Mouse (Mus musculus) embryo, embryonic 10.5 days (tissue): ENCODE measurements at regions not wholly inside any gene's neighbourhood (a gene's known extent, or its start where the extent isn't known, plus 50 kb on each side); places are given as distances from the start of the nearest gene placed in this dataset.

Experiments used
- DNase-seq: peaks from one replicate; pipeline ENCODE4 v3.0.0-alpha.2; 2015; ENCODE audit warnings: low spot score

DNA sequence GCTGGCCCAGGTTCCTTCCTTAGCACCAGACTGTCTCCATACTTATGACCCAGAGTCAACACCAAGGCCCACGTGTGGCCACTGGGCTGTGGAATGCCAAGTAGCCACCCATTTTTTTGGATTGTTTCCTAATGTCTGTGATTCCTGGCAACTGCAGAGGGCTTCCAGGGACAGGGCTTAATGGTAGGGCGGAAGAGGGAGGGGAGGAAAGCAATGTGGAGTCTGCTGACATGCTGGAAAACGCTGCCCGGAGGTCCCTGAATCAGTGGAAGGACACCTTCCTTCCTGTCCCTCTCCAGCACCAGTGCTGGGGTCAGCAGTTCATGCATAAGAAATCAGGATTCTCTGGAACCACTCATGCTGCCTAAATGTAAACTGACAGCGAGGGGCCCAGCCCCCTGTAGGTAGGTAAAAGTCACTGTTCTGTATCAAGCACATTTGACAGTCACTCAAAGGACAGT, 90.8 kb downstream of the Iyd start:
- DNase-seq, result peak; percentile 44

- peak; percentile 53 for DNase-seq
These were observed 93.9 kb downstream of the Iyd start for GRCm38 (mm10) chr10:3633871-3634496.

- no peak for DNase-seq
These were observed 96.1 kb upstream of the Plekhg1 start for GRCm38 (mm10) chr10:3644111-3644510.

GRCm38 (mm10) chr10:3645030-3645429, 95.1 kb upstream of the Plekhg1 start:
- no peak for DNase-seq

GRCm38 (mm10) chr10:3646151-3646910, 93.8 kb upstream of the Plekhg1 start:
- DNase-seq, result no peak

DNA sequence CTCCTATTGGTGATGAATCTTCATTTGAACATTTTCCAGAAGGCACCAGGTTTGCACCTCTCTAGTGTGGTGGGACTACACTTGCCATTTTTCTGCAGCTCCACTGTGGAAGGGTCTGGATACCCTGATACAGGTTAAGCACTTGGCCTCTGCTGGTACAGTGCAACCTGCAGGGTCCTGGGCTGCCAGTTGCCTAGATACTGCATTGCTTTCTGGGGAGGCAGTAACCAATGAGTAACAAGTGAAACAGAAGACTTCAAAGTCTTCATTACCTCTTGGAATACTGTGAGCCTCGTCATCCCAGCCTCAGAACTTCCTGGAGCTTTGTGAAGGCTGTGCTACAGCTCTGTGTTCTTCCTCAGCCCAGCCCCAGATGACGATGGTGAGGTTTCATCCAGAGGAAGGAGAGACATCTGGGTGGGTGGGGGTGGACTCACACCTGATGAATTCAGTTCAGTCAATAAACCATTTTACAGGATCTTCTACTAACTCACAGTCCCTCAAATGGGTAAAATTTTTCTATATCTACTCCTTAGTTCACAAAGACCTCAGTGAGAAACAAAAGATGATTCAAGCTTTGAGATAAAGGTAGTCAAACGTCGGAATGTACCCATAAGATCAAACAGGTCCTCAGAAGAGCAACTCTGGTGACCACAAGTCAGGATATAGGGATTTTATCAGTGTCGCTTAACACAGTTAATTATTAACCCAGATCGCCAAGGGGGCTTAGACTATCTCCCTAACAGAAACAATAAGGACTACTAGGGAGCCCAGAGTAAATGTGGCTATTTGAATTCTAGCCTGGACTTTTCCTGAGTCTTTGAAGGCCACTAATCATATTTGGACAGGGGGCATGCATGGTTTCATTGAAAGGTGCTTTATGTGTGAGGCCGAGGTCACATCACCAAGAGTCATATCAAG, 92.1 kb upstream of the Plekhg1 start:
- no peak for DNase-seq

DNA sequence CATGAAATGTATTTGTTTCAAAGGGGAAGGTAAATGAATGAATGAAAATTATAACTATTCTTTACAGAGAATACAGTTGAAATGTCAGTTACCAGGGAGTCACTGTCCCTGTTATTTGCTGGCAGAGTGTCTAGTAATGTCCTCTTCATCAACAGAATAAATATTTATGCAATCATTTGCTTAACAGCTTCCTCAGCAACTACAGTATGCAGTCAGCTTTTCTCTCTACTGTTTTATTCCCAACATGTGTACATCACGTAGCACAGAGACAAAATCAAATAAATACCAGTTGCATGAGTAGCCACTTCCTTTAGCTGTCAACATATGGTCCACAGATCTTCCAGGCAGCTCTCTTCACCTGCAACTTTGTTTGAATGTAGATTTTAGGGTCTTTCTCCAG, 90.2 kb upstream of the Plekhg1 start:
- DNase-seq, result no peak

- DNase-seq, result no peak
These were observed 89.6 kb upstream of the Plekhg1 start for GRCm38 (mm10) chr10:3650561-3650960.

DNA sequence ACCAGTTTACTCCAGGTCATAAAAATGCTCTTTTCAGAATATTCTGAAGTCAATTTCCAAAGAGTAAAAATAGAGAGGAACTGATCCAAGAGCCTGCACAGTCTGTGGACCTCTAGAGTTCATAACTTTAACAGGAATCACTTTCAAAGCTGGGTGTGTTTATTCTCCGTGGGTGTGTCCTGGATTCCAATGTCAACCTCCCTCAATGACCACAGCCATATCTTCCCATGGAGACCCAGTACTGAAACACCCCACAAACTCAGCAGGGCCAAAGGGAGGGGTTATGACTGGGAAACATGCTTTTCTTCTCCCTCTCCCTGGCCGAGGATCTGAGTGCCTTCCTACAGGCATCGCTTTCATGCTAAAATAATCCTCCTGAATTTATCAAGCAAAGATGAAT, 87.6 kb upstream of the Plekhg1 start:
- no peak for DNase-seq

- no peak for DNase-seq
These were observed 84.1 kb upstream of the Plekhg1 start for GRCm38 (mm10) chr10:3656081-3656480.

GRCm38 (mm10) chr10:3662156-3662555, 78.0 kb upstream of the Plekhg1 start:
- DNase-seq, result no peak

GRCm38 (mm10) chr10:3662571-3662970, 77.6 kb upstream of the Plekhg1 start:
- DNase-seq, result no peak

DNA sequence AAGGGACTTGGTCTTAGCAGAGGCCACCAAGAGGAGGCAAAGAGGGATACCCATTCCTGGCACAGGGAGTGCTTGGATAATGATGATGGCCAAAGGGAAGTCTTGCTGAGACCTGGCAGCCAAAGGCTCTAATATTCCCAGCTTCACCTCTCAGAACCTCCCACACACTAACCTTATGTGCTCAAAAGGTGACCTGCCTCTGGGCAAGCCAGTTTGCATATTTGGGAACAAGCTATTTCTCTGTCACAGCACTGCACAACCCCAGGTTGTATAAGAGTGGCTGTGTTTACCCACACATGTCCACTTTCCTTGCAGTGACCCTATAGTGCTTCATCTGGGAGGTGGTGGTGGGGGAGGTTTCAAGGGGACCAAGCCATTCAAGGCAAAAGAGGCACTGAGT, 76.9 kb upstream of the Plekhg1 start:
- DNase-seq, result no peak

DNA sequence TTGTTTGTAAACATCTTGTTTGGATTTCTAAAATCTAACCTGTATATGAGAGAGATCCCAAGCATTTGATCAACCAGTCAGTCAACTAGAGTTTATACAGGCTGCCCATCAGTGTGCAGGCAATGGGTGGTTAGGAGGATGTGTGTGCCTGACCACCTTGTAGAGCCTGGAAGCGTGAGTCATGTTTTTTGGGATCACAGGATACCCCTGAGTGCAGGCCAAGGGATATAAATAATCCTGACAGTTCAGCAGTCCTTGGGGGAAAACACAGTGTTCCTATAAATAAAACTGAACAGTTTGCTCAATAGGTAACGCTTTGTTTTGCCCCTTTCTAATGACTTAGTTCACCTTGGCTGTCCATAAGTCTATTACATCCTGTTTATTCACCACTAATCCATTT, 55.7 kb upstream of the Plekhg1 start:
- no peak for DNase-seq
